Mouse (Mus musculus) brain, embryonic 14.5 days (tissue): ENCODE data around the gene Xirp1.

Experiments used
- CTCF ChIP-seq: fragments of 200-500 bp; IDR thresholded peaks from 2 replicates; pipeline ENCODE4 v1.5.1; 2012; ENCODE audit warnings: inconsistent platforms, mild to moderate bottlenecking, moderate library complexity, borderline replicate concordance; ENCODE audit not compliant: insufficient read depth, insufficient read length; ENCODE audit errors: extremely low read depth
- POLR2A ChIP-seq: fragments of 200-500 bp; IDR thresholded peaks from 2 replicates; pipeline ENCODE4 v1.6.1; 2012; ENCODE audit warnings: mild to moderate bottlenecking, inconsistent platforms, borderline replicate concordance; ENCODE audit not compliant: poor library complexity, insufficient read depth, insufficient read length, severe bottlenecking; ENCODE audit errors: extremely low read depth

- TF ChIP-seq POLR2A (no peak), CTCF (no peak)
Observed at GRCm38 (mm10) chr9:119965186-119965585, 58.2 kb downstream of the Xirp1 start.
